Mouse (Mus musculus) layer of hippocampus, adult 18-20 months (tissue): Measurements from ENCODE around the gene Tm7sf3. TPM values are rescaled to one million over a fixed set of nuclear protein-coding genes. Genes with fewer than 3 reads are reported as not detected.
A peak's percentile ranks its signal among the peaks of the same experiment; 100 is the strongest.
"Not testable (repeated sequence)": the region's sequence is repeated elsewhere in the genome, so short reads cannot be mapped to it uniquely, and the experiment has no call there.

Experiments used
- DNase-seq, 2 experiments: peaks; one replicate each; pipeline ENCODE4 v3.0.0; 2022; ENCODE audit warnings: low spot score in 2 of 2
- total RNA-seq, 2 experiments: library from RNA; stranded (reverse); gene quantifications; 2 replicates each; pipeline ENCODE4 v1.2.3; 2021

The Tm7sf3 gene
- total RNA-seq, 2 experiments from 2014 or later, result 43.7 to 44.0 TPM

- DNase-seq, result no peak
These were observed 26.7 kb downstream of the Tm7sf3 start for GRCm38 (mm10) chr6:146615891-146616290.

DNA sequence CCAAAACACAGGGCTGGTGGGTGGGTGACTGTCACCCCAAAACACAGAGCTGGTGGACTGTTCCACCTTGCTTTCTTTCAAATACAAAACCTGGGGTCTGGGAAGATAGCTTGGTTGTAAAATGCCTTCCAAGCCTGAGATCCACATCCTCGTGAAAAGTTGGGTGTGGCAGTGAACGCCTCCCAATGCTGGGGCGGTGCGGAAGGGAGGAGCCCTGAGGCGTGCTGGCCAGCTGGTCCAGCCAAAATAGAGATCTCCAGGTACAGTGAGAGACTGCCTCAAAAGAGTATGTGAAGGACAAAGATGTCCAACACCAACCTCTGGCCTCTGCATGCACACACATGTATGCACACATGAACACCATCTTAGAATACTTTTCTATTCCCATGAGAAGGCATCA lies 28.1 kb downstream of the Tm7sf3 start:
- DNase-seq, result no peak

DNA sequence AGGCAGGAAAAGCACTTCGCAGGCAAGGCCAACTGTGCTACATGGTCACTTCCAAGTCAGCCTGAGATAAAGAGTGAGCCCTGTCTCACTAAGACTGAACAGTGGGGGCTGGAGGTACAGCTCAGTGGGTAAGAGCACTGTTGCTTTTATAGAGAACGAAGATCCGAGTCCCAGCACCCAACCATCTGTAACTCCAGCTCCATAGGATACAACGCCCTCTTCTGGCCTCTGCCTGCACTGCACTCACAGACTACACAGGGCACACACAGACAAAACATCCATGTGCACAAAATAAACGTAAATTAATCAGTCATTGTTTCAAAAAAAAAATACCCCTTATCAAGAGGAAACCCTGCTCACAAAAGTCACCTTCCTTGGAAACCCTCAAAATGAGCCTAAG lies 28.7 kb downstream of the Tm7sf3 start:
- DNase-seq, result no peak

DNA sequence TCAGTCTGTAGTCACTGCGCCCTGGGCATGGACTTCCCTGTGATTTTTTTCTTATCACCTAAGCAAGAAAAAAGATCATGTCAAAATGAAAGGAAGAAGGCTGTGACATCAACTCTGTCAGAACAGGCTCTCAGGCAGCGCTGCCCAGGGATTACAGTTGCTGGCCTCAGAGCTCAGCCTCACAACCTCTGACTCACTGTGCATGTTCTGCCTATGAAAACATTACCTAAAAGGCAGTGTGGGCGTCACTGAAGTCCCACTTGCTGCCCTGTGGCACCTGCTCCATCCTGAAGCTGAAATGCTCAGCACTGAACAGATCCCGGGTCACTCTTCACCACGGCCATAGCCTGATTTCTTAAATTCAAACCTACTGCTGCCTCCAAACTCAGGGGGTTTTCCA lies 29.9 kb downstream of the Tm7sf3 start:
- no peak for DNase-seq

- no peak for DNase-seq
These were observed 30.7 kb downstream of the Tm7sf3 start for GRCm38 (mm10) chr6:146611897-146612296.

GRCm38 (mm10) chr6:146611385-146611784 lies 31.2 kb downstream of the Tm7sf3 start:
- DNase-seq, result peak in 1 of 2 experiments; percentile 36

DNA sequence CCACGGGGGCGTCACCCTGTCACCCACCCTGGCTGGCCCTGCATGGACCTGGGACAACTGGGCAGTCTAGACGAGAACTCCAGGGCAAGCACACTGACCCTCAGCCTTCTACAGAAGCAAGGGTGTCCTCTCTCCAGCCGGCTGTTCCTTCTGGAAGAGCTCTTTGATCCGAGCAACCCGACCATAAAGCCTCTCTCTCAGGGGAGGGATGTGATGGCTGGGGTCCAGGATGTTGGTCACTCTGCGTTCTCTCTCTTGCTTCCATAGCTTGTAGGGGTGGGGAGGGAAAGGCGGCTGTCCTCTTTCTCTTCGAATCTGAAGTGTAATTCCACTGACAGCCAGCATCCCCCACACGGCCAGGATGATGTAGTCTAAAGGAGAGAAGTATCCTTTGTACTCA lies 39.0 kb downstream of the Tm7sf3 start:
- DNase-seq, result no peak

DNA sequence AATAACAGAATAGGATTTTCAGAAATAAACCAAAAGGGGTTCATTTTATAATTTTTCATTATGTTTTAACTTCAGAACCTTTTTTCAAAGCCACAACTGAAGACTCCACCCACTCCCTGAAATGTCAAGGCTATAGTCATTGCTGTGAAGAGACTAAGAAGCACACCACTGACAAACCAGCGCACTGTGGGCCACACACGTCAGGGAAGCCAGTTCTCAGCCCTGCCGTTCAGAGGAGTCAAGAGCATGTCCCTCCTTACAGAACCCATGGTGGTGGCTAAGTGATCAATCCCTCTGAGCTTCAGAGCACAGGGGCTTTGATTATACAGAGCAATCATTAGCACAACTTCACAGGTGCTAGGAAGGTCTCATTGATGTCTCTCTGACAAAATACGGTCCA lies 40.0 kb downstream of the Tm7sf3 start:
- no peak for DNase-seq

- no peak for DNase-seq
These were observed 57.5 kb downstream of the Tm7sf3 start for GRCm38 (mm10) chr6:146585134-146585533.

DNA sequence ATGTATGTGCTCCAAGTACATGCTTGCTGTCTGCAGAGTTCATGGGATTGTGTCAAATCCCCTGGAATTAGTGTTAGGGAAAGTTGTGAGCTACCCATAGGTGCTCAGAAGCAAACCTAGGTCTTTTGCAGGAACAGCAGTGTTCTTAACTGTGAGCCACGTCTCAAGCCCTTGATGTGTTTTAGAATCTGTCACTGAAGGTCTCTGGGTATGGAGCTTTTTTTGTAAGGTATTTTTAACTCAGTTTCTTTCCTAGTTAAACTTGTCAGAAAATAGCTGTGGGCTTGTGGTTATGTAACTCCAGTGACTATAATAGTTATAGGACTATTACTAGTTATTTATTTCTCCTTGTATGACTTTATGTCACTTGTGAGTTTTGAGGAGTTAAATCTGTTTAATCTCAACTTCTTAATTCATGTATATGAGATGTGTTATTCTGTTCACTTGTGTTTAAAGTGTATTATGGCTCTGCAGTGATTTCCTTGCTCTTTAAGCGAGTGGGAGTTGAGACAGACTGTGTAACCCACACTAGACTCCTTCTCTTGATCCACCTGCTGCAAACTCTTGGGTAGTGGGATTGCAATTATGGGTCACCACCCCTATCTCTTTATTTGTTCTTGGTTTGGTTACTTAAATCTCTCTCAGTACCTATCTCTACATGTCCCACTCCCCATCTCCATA lies 59.1 kb downstream of the Tm7sf3 start:
- no peak for DNase-seq

DNA sequence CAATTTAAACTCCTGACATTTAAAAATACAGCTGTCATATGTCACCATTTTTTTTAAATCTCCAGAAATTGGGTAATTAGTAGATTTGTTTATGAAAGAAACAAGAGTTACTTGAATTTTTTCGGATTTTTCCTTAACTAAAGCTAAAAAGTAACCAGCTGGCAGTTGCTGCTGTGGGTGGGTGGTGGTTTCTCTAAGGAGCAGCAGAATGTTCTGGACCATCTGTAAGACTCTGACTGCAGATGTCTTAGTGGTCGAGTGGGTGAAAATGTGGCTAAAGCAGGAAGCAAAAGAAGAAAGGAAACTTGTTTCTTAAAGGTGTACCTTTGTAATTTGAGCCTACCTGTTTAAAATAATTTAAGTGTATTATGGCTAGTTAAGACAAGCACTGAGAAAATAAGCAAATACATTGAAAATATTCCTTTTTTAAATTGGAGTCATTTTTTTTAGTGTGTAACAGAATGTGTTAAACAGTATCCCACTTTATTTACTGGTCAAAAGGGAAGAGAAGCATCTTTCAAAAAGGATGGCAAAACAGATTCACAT lies 62.2 kb downstream of the Tm7sf3 start:
- DNase-seq, result peak; percentile 37 to 71

GRCm38 (mm10) chr6:146578586-146578985 lies 64.0 kb downstream of the Tm7sf3 start:
- DNase-seq, result peak in 1 of 2 experiments; percentile 52

GRCm38 (mm10) chr6:146578111-146578531 lies 64.5 kb downstream of the Tm7sf3 start:
- DNase-seq, result no peak

- peak; percentile 95 to 98 for DNase-seq
These were observed 65.1 kb downstream of the Tm7sf3 start, which contains the start of gene Ints13 for GRCm38 (mm10) chr6:146577310-146578109. Gene Ints13, minus strand, starts transcription at chr6:146577835.

DNA sequence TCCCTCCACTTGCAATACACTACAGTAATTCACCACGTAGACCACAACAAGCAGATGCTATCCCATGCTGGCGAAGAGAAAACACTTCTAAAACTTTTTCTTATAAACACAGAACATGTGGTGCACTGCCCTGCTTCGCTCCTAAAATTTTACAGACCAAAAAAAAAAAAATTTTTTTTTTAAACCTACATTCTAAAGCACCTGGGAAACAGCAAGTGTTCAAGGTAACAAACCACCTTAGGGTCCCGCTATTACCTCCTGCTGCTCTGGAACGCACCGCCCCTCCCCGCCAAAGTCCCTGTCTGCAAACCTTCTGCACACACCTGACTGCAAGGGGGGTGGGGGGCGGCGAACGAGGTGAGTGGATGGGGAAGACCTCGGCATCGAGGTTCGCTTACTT lies 65.7 kb downstream of the Tm7sf3 start, which contains the start of gene Fgfr1op2:
Fgfr1op2 (plus strand) TSS at position 301 of the 400 bp plus-strand sequence.
- no peak for DNase-seq

DNA sequence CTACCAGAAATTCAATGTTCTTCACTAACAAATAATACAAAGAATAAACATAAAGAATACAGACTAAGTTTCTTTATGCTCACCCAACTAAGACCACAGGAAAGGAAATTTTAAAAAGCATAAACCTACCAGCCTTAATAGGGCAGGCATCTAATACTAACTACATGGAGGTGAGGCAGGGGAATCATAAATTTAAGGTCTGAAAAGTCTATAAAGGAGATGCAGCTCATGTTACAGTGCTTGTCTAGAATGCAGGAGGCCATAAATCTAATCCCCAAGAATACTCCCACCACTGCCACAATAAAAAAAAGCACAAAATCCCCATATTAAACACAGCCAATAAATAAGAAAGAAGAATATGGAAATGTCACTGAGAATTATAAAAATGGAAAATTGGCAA lies 70.6 kb downstream of the Tm7sf3 start:
- no peak for DNase-seq

DNA sequence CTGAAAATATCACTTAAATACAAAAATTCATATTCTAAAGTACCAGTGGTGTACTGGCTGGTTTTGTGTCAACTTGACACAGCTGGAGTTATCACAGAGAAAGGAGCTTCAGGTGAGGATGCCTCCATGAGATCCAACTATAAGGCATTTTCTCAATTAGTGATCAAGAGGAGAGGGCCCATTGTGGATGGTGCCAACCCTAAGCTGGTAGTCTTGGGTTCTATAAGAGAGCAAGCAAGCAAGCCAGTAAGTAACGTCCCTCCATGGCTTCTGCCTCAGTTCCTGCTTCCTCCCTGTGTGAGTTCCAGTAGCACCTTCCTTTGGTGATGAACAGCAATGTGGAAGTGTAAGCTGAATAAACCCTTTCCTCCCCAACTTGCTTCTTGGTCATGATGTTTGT lies 80.2 kb downstream of the Tm7sf3 start:
- not testable (repeated sequence) for DNase-seq

Other genes with a start within 250 kb of the Tm7sf3 start
- 10 to 100 TPM; 18.6 to 19.8 TPM for gene Itpr2, start 140.6 kb downstream of the Tm7sf3 start, total RNA-seq
- gene Fgfr1op2, start 65.6 kb downstream of the Tm7sf3 start, total RNA-seq, result 100 to 1,000 TPM; 109 to 112 TPM
- 10 to 100 TPM; 38.0 to 43.8 TPM for gene Ints13, start 65.0 kb downstream of the Tm7sf3 start, total RNA-seq
- gene Med21, start 277 bp downstream of the Tm7sf3 start, total RNA-seq, result 10 to 100 TPM; 44.5 to 48.1 TPM
- 10 to 100 TPM; 22.4 to 24.5 TPM for gene Stk38l, start 82.2 kb upstream of the Tm7sf3 start, total RNA-seq
- 1 to 10 TPM; 6.0 to 8.1 TPM for gene Arntl2, start 153.2 kb upstream of the Tm7sf3 start, total RNA-seq
- gene Smco2, start 207.3 kb upstream of the Tm7sf3 start, total RNA-seq, result not detected
- 10 to 100 TPM; 34.8 to 39.9 TPM for gene Ppfibp1, start 245.7 kb upstream of the Tm7sf3 start, total RNA-seq